ENCODE assay signal across 12 mouse cellular contexts in genomic region chr14:60687241-60687640, GRCm38 (mm10). TPM values are rescaled to one million over a fixed set of nuclear protein-coding genes. Genes with fewer than 3 reads are reported as not detected.
DNase-seq lines count a peak whose midpoint lies in the region; ATAC-seq and TF ChIP-seq lines count a peak whose summit lies in the region.
"Had no signal": no experiment of that assay in that cellular context is flagged by ENCODE, and none has a peak within 500 bp of the region (broad histone marks: within the 10 kb centered on the region; RNA-seq: fewer than 3 reads in every experiment).

No protein-coding gene starts in this region.

- no peaks in the 10 kb centered on the region for H3K27me3 ChIP-seq in forebrain, embryonic 15.5 days
- no peaks in the 10 kb centered on the region for H3K27me3 ChIP-seq in midbrain, postnatal 0 days (ENCODE audit: insufficient read depth, low read length)
- H3K27me3 ChIP-seq: lung, embryonic 15.5 days had no signal

- peak overlapping the region; percentile 17 for H3K4me2 ChIP-seq in forebrain, embryonic 15.5 days (replicated peaks)
- no peak overlapping the region for H3K4me2 ChIP-seq in midbrain, postnatal 0 days (ENCODE audit: low read depth, low read length, poor library complexity, severe bottlenecking)
- H3K4me2 ChIP-seq: heart, embryonic 13.5 days; lung, embryonic 15.5 days had no signal

- H3K4me3 ChIP-seq in left cerebral cortex, adult 2 months, result 0 out of 2 replicates have a peak overlapping the region, but pooled peaks have one; percentile 9
- no peak overlapping the region for H3K4me3 ChIP-seq in forebrain, embryonic 15.5 days
- H3K4me3 ChIP-seq in midbrain, postnatal 0 days (ENCODE audit: low read depth, low read length), result no peak overlapping the region
- H3K4me3 ChIP-seq: heart, embryonic 13.5 days; lung, embryonic 15.5 days had no signal

- no peaks in the 10 kb centered on the region for H3K36me3 ChIP-seq in forebrain, embryonic 15.5 days
- H3K36me3 ChIP-seq in midbrain, postnatal 0 days (ENCODE audit: insufficient read depth, low read length), result 0 out of 2 replicates have a peak, but pooled peaks cover 4% of the 10 kb centered on the region
- H3K36me3 ChIP-seq: heart, embryonic 13.5 days; lung, embryonic 15.5 days had no signal

- peak; percentile 47 for DNase-seq in embryo, embryonic 10.5 days (ENCODE audit: low spot score)
- DNase-seq in embryo, embryonic 10 days (ENCODE audit: low spot score), result no peak
- no peak for DNase-seq in left cerebral cortex, adult 2 months (ENCODE audit: extremely low spot score in 1 of 2, low spot score in 2 of 2)
- DNase-seq in left cerebral cortex, postnatal 25 days (ENCODE audit: low spot score in 2 of 2), result no peak
- DNase-seq in midbrain, postnatal 0 days (ENCODE audit: low spot score), result peak; percentile 42
- no peak for DNase-seq in thymus, postnatal 4 days
- DNase-seq: adrenal gland, postnatal 25 days; cerebellum, adult 9-10 months had no signal

- no peaks in the 10 kb centered on the region for H3K9me3 ChIP-seq in forebrain, embryonic 15.5 days
- no peaks in the 10 kb centered on the region for H3K9me3 ChIP-seq in midbrain, postnatal 0 days (ENCODE audit: low read length)
- H3K9me3 ChIP-seq: heart, embryonic 13.5 days; lung, embryonic 15.5 days had no signal

- intact Hi-C loops in left cerebral cortex, adult 2 months (cut with DNase I), result loop anchor here (5.0 kb wide), 1 partner anchor 55 kb away; the partner anchor contains the start of gene Spata13
- intact Hi-C loops in left cerebral cortex, postnatal 25 days (cut with DNase I), result loop anchor here (5.0 kb wide), 1 partner anchor 45 kb away; no protein-coding TSS in a partner anchor

- WGBS in forebrain, embryonic 15.5 days, result 20% methylated on average over 7 of the region's 7 CpGs
- 40% methylated on average over 7 of the region's 7 CpGs for WGBS in midbrain, postnatal 0 days

- H3K9ac ChIP-seq in forebrain, embryonic 15.5 days (replicated peaks), result no peak overlapping the region
- H3K9ac ChIP-seq in midbrain, postnatal 0 days (replicated peaks; ENCODE audit: low read length, poor library complexity, severe bottlenecking), result no peak overlapping the region
- H3K9ac ChIP-seq: heart, embryonic 13.5 days; lung, embryonic 15.5 days had no signal

- H3K4me1 ChIP-seq in forebrain, embryonic 15.5 days, result peaks cover 75% of the 10 kb centered on the region
- no peaks in the 10 kb centered on the region for H3K4me1 ChIP-seq in midbrain, postnatal 0 days (ENCODE audit: insufficient read depth, low read length)

- no peak for ATAC-seq in forebrain, embryonic 15.5 days (replicated peaks)
- ATAC-seq in midbrain, postnatal 0 days (ENCODE audit: low FRiP score), result no peak
- ATAC-seq in erythroblast, adult 5-6 weeks (replicated peaks; ENCODE audit: low FRiP score, poor library complexity, severe bottlenecking), result no peak

- no peak for TF ChIP-seq CTCF in left cerebral cortex, adult 2 months (IDR thresholded peaks at IDR 0.05)
- TF ChIP-seq CTCF in midbrain, postnatal 0 days (IDR thresholded peaks at IDR 0.05), result no peak

- H3K27ac ChIP-seq in left cerebral cortex, adult 2 months, result no peak overlapping the region
- H3K27ac ChIP-seq in forebrain, embryonic 15.5 days (replicated peaks), result peak overlapping the region; percentile 50; the same call in 1 of the 2 replicates
- H3K27ac ChIP-seq in midbrain, postnatal 0 days (ENCODE audit: low read depth, low read length), result no peak overlapping the region
- H3K27ac ChIP-seq: heart, embryonic 13.5 days; lung, embryonic 15.5 days had no signal

RNA-seq across cellular contexts. Expression of gene Spata13, which starts 53.4 kb away (rescaled TPM):
- total RNA-seq in left cerebral cortex, adult 2 months (2021), result 10 to 100 TPM; 15.4 to 23.7 TPM
- total RNA-seq in left cerebral cortex, postnatal 25 days (2021), result 10 to 100 TPM; 17.6 to 25.2 TPM
- polyA plus RNA-seq in forebrain, embryonic 15.5 days (2015; fragmentation: Nextera tagmentation; extraction: Ambion mirVana), result 50.1 and 52.6 TPM in 2 replicates
- 28.0 and 33.0 TPM in 2 replicates for total RNA-seq in midbrain, postnatal 0 days (2014; rRNA removed)
- polyA plus RNA-seq in midbrain, postnatal 0 days (2015; fragmentation: Nextera tagmentation; extraction: Ambion mirVana), result 9.0 and 12.4 TPM in 2 replicates
- 7.1 and 25.3 TPM in 2 replicates for total RNA-seq in erythroblast, adult 5-6 weeks (2015; ENCODE audit: low replicate concordance)
- total RNA-seq in erythroblast, adult 5-6 weeks (2017; ENCODE audit: low replicate concordance), result 30.1 and 55.5 TPM in 2 replicates

Comparison
In these comparisons a context has a peak if more than half of its experiments do, and no peak if none do; other contexts are left out.
1. DNase-seq: peak in embryo, embryonic 10.5 days (single experiment) and midbrain, postnatal 0 days (single experiment); none in embryo, embryonic 10 days (single experiment), left cerebral cortex, adult 2 months (0 of 2), left cerebral cortex, postnatal 25 days (0 of 2) and thymus, postnatal 4 days (single experiment).